Mouse (Mus musculus) cerebellum, adult 2 months (tissue): ENCODE measurements around the gene Nup153.

Experiments
- CTCF ChIP-seq: fragments of 200-500 bp; IDR thresholded peaks from 2 replicates; pipeline ENCODE4 v1.5.1; 2011; ENCODE audit warnings: low read depth, mild to moderate bottlenecking, control low read depth, low read length, moderate library complexity, borderline replicate concordance; ENCODE audit not compliant: insufficient read depth
- POLR2A ChIP-seq: fragments of 200-500 bp; IDR thresholded peaks from 2 replicates; pipeline ENCODE4 v1.6.1; 2011; ENCODE audit warnings: low read length, control low read depth, borderline replicate concordance; ENCODE audit not compliant: insufficient read depth

- TF ChIP-seq CTCF (no peak), POLR2A (no peak)
Measured at GRCm38 (mm10) chr13:46682921-46683320, 44.8 kb downstream of the Nup153 start.
